Mouse (Mus musculus) frontal cortex, postnatal 36 days (tissue): ENCODE results near the gene Oaf.

Experiments
- DNase-seq, 2 experiments: peaks; one replicate each; pipeline ENCODE4 v3.0.0; 2022; ENCODE audit warnings: low spot score in 2 of 2

Gene Oaf

DNA sequence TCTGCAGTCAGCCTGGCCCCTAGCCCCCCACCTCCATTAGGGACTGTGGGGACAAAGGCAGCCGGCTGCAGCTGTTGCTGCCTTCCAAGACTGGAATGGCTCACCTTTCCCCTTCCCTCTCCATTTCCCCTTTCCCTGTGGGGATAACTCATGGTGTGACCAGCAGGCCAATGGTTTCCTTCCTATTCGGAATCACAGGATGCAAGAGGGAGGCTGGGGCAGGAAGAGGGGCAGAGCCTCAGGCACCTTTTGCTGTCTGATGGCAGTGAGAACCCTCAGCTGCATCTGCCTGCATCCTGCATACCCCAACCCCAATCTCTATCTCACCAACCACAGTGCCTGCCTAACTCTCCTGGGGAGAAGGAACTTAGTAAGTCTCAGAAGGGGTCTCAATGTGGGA, 14.2 kb downstream of the Oaf start:
- no peak for DNase-seq

- DNase-seq: no peak
Measured at GRCm38 (mm10) chr9:43224771-43225355, 14.8 kb downstream of the Oaf start.

- DNase-seq: no peak
Measured at GRCm38 (mm10) chr9:43222429-43222715, 17.3 kb downstream of the Oaf start.

DNA sequence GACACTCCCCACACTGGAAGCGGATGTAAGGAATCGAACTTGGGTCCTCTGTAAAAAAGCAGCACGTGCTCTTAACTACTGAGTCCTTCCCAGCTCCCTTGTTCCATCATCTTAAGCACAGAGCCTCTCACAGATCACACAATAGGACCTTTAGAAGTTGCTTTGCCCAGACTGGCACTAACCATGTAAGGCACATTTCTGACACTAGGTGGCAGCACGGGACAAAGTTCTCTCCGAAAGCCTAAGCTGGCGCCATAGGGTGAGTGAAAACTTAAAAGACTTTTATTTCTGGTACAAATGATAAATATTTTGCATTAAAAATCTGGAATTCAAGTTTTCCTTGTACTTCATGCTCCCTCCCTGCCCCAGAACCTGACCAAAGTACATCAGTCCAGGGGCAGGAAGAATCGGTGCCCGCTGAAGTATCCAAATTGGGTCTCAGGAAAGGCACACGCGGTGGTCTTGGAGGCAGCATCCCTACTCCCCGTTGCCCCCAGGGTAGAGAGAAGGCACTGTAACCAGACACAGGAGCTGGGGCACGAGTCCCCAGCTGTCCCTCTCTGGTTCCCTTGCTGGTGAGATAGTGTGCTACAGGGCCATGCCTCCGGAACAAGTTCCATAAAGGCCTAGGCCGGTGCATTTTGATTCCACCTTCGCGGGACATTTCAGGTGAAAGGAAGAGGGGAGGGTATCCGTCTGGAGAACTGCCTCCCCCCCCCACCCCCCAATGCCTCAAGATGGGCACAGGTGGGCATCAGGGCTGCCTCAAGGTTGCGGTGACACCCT, 17.9 kb downstream of the Oaf start:
- DNase-seq: peak; percentile 87 to 93

DNA sequence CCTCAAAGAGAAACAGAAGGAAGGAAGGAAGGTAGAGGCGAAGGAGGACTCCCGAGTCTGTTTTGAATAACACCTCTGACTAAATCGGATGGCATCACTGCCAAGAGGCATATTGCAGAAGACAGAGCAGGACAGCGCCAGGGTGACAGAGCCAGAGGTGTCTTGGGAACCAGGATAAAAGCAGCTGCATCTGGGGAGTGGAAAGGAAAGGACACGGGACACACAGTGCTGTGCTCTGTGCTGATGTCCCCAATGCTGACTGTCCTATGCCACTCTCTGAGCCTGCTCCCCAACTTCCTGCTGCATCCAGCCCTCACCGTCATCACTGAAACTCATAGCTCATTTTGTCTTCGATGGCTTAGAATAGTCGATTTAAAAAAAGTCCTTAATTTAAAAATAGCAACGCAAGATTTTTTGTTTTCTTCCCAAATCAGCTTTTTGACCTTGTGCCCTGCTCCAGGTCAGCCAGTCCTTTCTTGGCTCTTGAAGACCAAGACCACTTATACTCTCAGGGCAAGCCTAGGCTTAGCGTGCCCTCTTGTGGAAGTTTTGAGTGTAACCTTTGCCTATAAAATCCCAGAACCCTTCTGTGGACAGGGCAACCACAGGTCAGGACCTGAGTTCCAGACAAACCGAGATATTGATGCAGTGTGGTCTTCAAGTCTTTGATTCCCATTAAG, 28.8 kb downstream of the Oaf start:
- peak; percentile 55 to 64 for DNase-seq

DNA sequence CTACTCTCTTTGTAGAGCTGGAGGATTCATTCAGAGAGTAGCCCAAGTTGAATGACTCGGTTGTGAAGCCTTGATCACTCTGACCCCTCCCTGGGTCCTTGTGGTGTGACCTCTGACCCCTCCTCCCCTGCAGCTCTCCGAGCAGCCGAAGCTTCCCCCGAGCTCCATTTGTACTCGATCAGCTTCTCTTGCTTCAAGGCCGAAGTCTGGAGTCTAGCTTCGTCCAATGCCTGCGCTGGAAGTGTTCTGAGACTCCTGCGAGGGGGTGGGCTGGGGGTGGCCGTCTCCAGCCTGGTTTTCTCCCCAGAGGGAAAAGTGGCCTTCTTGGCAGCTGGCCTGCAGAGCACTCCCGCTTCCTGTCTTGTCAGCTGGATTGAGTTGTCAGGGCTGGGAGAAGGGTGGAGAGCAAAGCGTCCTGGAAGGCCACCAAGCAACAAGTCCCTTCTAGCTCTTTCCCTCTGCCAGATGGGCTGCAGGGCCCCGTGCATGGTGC, 29.5 kb downstream of the Oaf start, which contains the start of gene Pou2f3:
TSS of gene Pou2f3 (minus strand) at position 180 of the 493 bp plus-strand sequence.
- peak; percentile 16 to 38 for DNase-seq

GRCm38 (mm10) chr9:43206022-43206390, 33.7 kb downstream of the Oaf start:
- DNase-seq: no peak

DNA sequence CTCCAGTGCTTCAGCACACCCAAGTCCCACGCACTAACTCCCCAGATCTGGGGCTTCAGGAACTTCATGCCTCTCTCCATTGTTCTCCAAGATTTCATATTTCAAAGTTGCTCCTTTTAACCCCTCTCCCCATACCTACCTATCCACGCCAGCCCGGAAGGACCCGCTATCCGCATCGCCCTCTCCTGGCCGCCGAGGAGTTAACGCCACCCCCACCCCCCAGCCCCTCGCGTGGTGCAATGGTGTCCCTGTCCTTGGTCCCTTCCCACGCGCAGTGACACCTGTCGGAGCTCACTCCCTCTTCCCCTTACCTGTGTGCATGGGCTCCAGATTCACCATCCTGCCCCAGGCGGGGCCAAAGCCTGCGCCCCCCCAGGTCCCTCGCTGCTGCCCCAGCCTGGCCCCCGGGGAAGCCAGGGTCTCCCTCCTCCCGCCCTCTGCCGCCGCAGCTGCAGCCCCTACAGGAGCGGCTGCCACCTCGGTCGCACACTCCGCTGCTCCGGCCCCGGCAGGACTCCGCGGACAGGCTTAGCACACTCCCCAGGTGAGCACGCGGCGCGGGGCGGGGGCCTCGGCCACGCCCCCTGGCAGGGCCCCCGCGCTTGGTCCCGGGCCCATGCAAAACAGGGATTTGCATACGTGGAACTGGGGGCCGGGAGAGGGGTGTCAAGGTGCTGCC, 34.2 kb downstream of the Oaf start:
- no peak for DNase-seq

GRCm38 (mm10) chr9:43200212-43200611, 39.5 kb downstream of the Oaf start:
- no peak for DNase-seq

- no peak for DNase-seq
Measured at GRCm38 (mm10) chr9:43194001-43194400, 45.7 kb downstream of the Oaf start.

GRCm38 (mm10) chr9:43191561-43191960, 48.1 kb downstream of the Oaf start:
- DNase-seq: no peak

GRCm38 (mm10) chr9:43189021-43189356, 50.7 kb downstream of the Oaf start:
- no peak for DNase-seq

GRCm38 (mm10) chr9:43188309-43189020, 51.2 kb downstream of the Oaf start:
- DNase-seq: no peak

- DNase-seq: no peak
Measured at GRCm38 (mm10) chr9:43179614-43180013, 60.1 kb downstream of the Oaf start.

DNA sequence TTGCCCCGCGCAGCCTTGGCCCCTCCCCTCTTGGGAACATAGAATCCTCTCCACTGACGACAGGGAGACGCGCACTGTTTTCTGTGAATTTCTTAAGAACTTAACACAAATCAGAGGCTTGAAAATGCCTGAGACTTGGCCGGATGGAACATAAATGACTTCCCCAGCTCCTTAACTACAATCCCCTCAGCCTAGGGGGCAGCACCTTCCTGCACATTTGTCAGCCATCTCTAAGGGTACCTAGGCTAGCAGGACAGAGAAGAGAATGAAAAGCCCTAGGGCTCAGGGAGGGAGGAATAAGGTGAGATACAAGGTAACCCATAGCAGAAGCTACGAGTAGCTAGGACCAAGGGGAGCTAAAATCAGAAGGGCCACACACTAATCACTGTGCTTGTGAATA, 61.5 kb downstream of the Oaf start:
- no peak for DNase-seq
